Comparison of ENCODE assay signal across 14 mouse cellular contexts in genomic region chr16:10656461-10656860, GRCm38 (mm10).
DNase-seq lines count a peak whose midpoint lies in the region; ATAC-seq and TF ChIP-seq lines count a peak whose summit lies in the region.
"Had no signal": no experiment of that assay in that cellular context is flagged by ENCODE, and none has a peak within 500 bp of the region (broad histone marks: within the 10 kb centered on the region; RNA-seq: fewer than 3 reads in every experiment).

No protein-coding gene starts in this region.

- peaks cover 16% of the 10 kb centered on the region for H3K4me1 ChIP-seq in kidney, embryonic 14.5 days (ENCODE audit: control insufficient read depth, insufficient read depth, low read length)
- peaks cover 23 to 78% of the 10 kb centered on the region in 2 experiments for H3K4me1 ChIP-seq in CH12.LX (ENCODE audit: control insufficient read depth in 1 of 2, insufficient read depth in 2 of 2)
- H3K4me1 ChIP-seq in intestine, postnatal 0 days (replicated peaks; ENCODE audit: control insufficient read depth, insufficient read depth, low read length): peaks cover 14% of the 10 kb centered on the region

- H3K9ac ChIP-seq in kidney, embryonic 14.5 days (ENCODE audit: low read depth, low read length): no peak overlapping the region
- H3K9ac ChIP-seq in CH12.LX (ENCODE audit: insufficient read depth, low read depth): no peak overlapping the region
- H3K9ac ChIP-seq in intestine, postnatal 0 days (ENCODE audit: low read depth, low read length): no peak overlapping the region
- H3K9ac ChIP-seq: embryonic facial prominence, embryonic 12.5 days; hindbrain, embryonic 12.5 days; liver, embryonic 15.5 days had no signal

- TF ChIP-seq CTCF in CH12.LX (conservative IDR thresholded peaks at IDR 0.05 in 1 of 2, IDR thresholded peaks at IDR 0.05 in 1 of 2; ENCODE audit: low read depth in 2 of 2, low read length in 2 of 2): no peak
- no peak for TF ChIP-seq CTCF in intestine, postnatal 0 days (IDR thresholded peaks at IDR 0.05; ENCODE audit: low read depth)

- TF ChIP-seq RAD21 in CH12.LX (IDR thresholded peaks at IDR 0.05; ENCODE audit: low read depth, low read length): no peak

- no peaks in the 10 kb centered on the region for H3K79me2 ChIP-seq in CH12.LX (replicated peaks; ENCODE audit: control insufficient read depth, extremely low read depth, insufficient read depth, poor library complexity, severe bottlenecking)

- DNase-seq in kidney, adult 9 months: no peak
- peak; percentile 18 for DNase-seq in CD4-positive, CD25-positive, alpha-beta regulatory T cell, adult 2 months (ENCODE audit: low read depth, low spot score)
- DNase-seq in CH12.LX (ENCODE audit: extremely low read depth): peak; percentile 53
- DNase-seq in thymus, postnatal 14 days: no peak
- no peak for DNase-seq in left cerebral cortex, postnatal 36 days (ENCODE audit: low spot score in 2 of 2)
- DNase-seq: heart, adult 2 months had no signal

- dilution Hi-C loops in CH12.LX (cut with MboI; ENCODE audit: extremely low pct_ligation_motif_present, extremely low pct_unique_long_range_greater_than_20kb, low sequenced_read_pairs): no loop called here

- no peak overlapping the region for H3K4me3 ChIP-seq in kidney, embryonic 14.5 days (ENCODE audit: low read length)
- H3K4me3 ChIP-seq in CH12.LX (replicated peaks in 1 of 3; ENCODE audit: low read depth in 2 of 3, low read length in 2 of 3, poor library complexity in 1 of 3): no peak overlapping the region
- no peak overlapping the region for H3K4me3 ChIP-seq in intestine, postnatal 0 days (ENCODE audit: low read depth, low read length)
- H3K4me3 ChIP-seq: embryonic facial prominence, embryonic 12.5 days; heart, adult 2 months; hindbrain, embryonic 12.5 days; liver, embryonic 15.5 days; myocyte had no signal

- H3K27ac ChIP-seq in kidney, embryonic 14.5 days (ENCODE audit: low read depth, low read length): peak overlapping the region; percentile 20; the same call in 1 of the 2 replicates
- H3K27ac ChIP-seq in CH12.LX (ENCODE audit: insufficient read depth, low read depth): no peak overlapping the region
- H3K27ac ChIP-seq in intestine, postnatal 0 days (ENCODE audit: low read depth, low read length): peak overlapping the region; percentile 65
- H3K27ac ChIP-seq: embryonic facial prominence, embryonic 12.5 days; heart, adult 2 months; hindbrain, embryonic 12.5 days; liver, embryonic 15.5 days had no signal

- no peak overlapping the region for H3K4me2 ChIP-seq in kidney, embryonic 14.5 days (replicated peaks; ENCODE audit: low read depth, low read length)
- H3K4me2 ChIP-seq in CH12.LX (ENCODE audit: insufficient read depth, low read depth, poor library complexity, severe bottlenecking): peak overlapping the region; percentile 33; the same call in 1 of the 2 replicates
- no peak overlapping the region; the same call in 1 of the 2 replicates for H3K4me2 ChIP-seq in intestine, postnatal 0 days (replicated peaks; ENCODE audit: low read depth)
- H3K4me2 ChIP-seq: embryonic facial prominence, embryonic 12.5 days; hindbrain, embryonic 12.5 days; liver, embryonic 15.5 days had no signal

- ATAC-seq in kidney, embryonic 14.5 days (ENCODE audit: low FRiP score, low TSS enrichment): no peak
- peak; percentile 67 for ATAC-seq in intestine, postnatal 0 days
- ATAC-seq in erythroid progenitor cell, adult 5-6 weeks (replicated peaks; ENCODE audit: low FRiP score, poor library complexity, severe bottlenecking): no peak
- ATAC-seq: forebrain, embryonic 16.5 days had no signal

- intact Hi-C loops in left cerebral cortex, postnatal 36 days (cut with DNase I): no loop called here

- 16% methylated on average over 2 of the region's 2 CpGs for WGBS in kidney, embryonic 14.5 days
- WGBS in intestine, postnatal 0 days: 25% methylated on average over 2 of the region's 2 CpGs

- TF ChIP-seq POLR2A in CH12.LX (IDR thresholded peaks at IDR 0.05; ENCODE audit: low read depth, low read length): no peak

- in situ Hi-C loops in CH12.LX (cut with MboI; ENCODE audit: low pct_ligation_motif_present, low pct_unique_long_range_greater_than_20kb, low sequenced_read_pairs): no loop called here

- H3K27me3 ChIP-seq in kidney, embryonic 14.5 days (ENCODE audit: control insufficient read depth, insufficient read depth, low read length): no peaks in the 10 kb centered on the region
- H3K27me3 ChIP-seq in CH12.LX (replicated peaks): no peaks in the 10 kb centered on the region
- no peaks in the 10 kb centered on the region for H3K27me3 ChIP-seq in intestine, postnatal 0 days (replicated peaks; ENCODE audit: control insufficient read depth, insufficient read depth, low read length)
- H3K27me3 ChIP-seq: embryonic facial prominence, embryonic 12.5 days; hindbrain, embryonic 12.5 days had no signal

- H3K9me3 ChIP-seq in kidney, embryonic 14.5 days (ENCODE audit: control insufficient read depth, low read length): no peaks in the 10 kb centered on the region
- H3K9me3 ChIP-seq in CH12.LX (replicated peaks; ENCODE audit: low read length): no peaks in the 10 kb centered on the region
- no peaks in the 10 kb centered on the region for H3K9me3 ChIP-seq in intestine, postnatal 0 days (ENCODE audit: control insufficient read depth)
- H3K9me3 ChIP-seq: embryonic facial prominence, embryonic 12.5 days; hindbrain, embryonic 12.5 days; liver, embryonic 15.5 days had no signal

- no peaks in the 10 kb centered on the region for H3K36me3 ChIP-seq in kidney, embryonic 14.5 days (ENCODE audit: control insufficient read depth, insufficient read depth, low read length)
- no peaks in the 10 kb centered on the region for H3K36me3 ChIP-seq in CH12.LX (replicated peaks in 1 of 2; ENCODE audit: control insufficient read depth in 1 of 2, insufficient read depth in 1 of 2, low read length in 1 of 2)
- H3K36me3 ChIP-seq in intestine, postnatal 0 days (ENCODE audit: control insufficient read depth, insufficient read depth): no peaks in the 10 kb centered on the region
- H3K36me3 ChIP-seq: embryonic facial prominence, embryonic 12.5 days; hindbrain, embryonic 12.5 days; liver, embryonic 15.5 days had no signal

- no peak for TF ChIP-seq EP300 in CH12.LX (IDR thresholded peaks at IDR 0.05; ENCODE audit: low read length)

TF ChIP-seq in CH12.LX, 34 proteins besides CTCF, POLR2A, EP300 and RAD21:
- no peak for TF ChIP-seq E2F4 (IDR thresholded peaks at IDR 0.05; ENCODE audit: insufficient replicate concordance, low read depth, low read length)
- TF ChIP-seq KAT2A (IDR thresholded peaks at IDR 0.05; ENCODE audit: insufficient replicate concordance, low read length): no peak
- no peak for TF ChIP-seq CHD2 (IDR thresholded peaks at IDR 0.05; ENCODE audit: low read length)
- TF ChIP-seq BHLHE40 (IDR thresholded peaks at IDR 0.05; ENCODE audit: low read depth, low read length): no peak
- no peak for TF ChIP-seq NRF1 (IDR thresholded peaks at IDR 0.05; ENCODE audit: low read depth, low read length)
- TF ChIP-seq ZC3H11A (IDR thresholded peaks at IDR 0.05; ENCODE audit: low read depth, low read length): no peak
- 0 out of 2 replicates have a peak, but pooled peaks have one; percentile 7 for TF ChIP-seq TCF12 (IDR thresholded peaks at IDR 0.05; ENCODE audit: low read depth, low read length)

Comparison
In these comparisons a context has a peak if more than half of its experiments do, and no peak if none do; other contexts are left out.
1. DNase-seq: peak in CD4-positive, CD25-positive, alpha-beta regulatory T cell, adult 2 months (single experiment) and CH12.LX (single experiment); none in kidney, adult 9 months (single experiment), thymus, postnatal 14 days (single experiment) and left cerebral cortex, postnatal 36 days (0 of 2).